Mouse (Mus musculus) mouse embryonic stem cell (cell line): ENCODE results near the gene Elavl1.

Experiments used
- in situ Hi-C, 2 experiments: fragments of 300-500 bp; cut with MboI; formaldehyde crosslinking; loops; 1 replicate in 1 of 2; 3 replicates in 1 of 2; pipeline ENCODE4 v1.14.3; 2019 to 2020; ENCODE audit warnings: low sequenced_read_pairs in 2 of 2, low pct_unique_long_range_greater_than_20kb in 1 of 2, mixed read lengths in 1 of 2; ENCODE audit not compliant: unreplicated experiment in 1 of 2

Elavl1 gene

DNA sequence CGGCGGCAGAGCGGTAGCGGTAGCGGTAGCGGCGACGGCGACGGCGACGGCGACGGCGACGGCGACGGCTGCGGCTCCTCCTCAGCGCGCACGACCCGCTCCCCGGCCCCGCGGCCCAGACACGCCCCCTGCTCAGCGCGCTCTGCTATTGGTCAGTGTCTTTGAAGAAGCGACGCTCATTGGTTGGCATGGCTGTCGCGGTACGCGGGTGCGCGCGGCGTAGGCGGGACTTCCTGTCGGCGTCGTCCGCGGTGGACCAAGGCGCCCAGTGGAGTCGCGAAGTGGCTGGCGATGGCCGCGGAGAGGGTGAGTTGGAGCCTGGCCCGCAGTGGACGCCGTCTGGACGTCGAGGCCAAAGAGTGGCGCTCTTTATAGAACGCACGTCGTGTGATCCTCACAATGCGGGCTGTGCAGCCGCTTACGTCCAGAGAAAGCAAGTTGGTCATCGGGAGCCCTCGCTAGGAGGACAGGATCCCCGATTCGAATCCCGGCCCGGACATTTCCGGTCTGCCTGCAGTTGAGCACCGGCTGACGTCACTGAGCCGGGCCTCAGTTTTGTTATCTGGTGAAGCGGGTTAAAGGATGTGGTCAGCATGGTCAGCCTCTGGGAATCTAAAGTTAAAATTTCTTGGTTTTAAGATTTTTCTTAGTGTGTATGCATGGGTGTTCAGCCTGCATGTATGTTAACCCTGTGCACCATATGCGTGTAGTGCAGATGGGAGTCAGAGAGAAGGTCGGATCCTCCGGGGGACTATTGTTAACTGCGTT is at the start of gene Elavl1, which contains the start of gene Ccl25:
TSS of gene Elavl1 (minus strand) at position 431 of the 768 bp plus-strand sequence.
TSS of gene Ccl25 (plus strand) at position 228 of the 768 bp plus-strand sequence.
- in situ Hi-C loops: no loop called here

DNA sequence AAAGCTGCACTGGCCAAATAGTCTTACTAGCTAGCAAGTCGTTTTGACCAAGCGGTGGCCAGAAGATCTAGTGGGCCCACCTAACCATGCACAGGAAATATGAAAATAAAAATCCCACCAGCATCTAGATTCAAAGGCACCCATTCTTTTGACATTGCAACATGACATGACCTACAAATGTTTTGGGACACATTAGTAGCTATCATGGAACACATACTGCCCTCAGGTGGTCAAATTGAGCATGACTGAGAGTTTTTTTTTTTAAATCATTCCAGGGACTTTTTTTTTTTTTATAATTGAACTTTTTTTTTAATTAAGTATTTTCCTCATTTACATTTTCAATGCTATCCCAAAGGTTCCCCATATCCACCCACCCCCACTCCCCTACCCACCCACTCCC is 47.4 kb upstream of the Elavl1 start:
- in situ Hi-C loops: loop anchor here (25.0 kb wide), 2 partner anchors 210 to 660 kb away; partner anchors contain the start of genes Evi5l (in 2 of the 2) and Clec4g (in 1 of the 2)

DNA sequence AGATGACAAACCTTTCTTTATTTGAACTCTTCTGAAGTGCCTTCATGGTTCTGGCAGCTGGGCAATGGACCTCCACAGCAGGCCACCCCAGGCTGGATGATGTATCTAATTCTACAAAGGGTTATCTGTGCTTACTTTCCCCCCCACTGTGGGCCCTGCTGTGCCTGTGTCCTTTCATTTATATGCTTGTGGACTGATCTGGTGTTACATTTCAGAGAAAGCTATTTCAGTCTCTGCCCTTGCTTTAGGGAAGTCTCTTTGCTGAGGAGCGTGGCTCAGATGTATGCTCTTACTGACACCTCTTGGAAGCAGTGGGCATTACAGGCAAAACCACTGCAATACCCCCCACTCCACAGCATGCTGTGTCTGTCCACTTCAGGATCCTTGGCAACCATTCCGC is 44.9 kb upstream of the Elavl1 start:
- in situ Hi-C loops: loop anchor here (25.0 kb wide), 2 partner anchors 208 to 658 kb away; partner anchors contain the start of genes Evi5l (in 2 of the 2) and Clec4g (in 1 of the 2)

DNA sequence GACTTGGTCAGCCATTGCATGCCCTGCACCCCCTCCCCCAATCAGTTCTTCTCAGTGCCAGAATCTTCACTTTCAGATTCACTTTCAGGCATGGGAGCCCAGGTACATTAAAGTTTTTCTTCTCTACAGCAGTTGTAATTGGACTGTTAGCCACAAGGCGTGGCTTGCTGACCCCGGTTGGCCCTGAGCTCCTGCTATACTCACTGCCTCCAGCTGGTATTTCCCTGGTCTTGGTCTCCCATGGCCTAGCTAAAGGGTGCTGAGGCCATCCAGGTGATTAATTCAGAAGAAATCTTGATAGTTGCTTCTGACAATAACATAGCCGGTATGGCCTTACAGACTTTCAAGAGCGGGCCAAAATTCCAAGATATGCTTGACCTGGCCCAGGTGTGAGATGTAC is 43.3 kb upstream of the Elavl1 start:
- in situ Hi-C loops: loop anchor here (25.0 kb wide), 2 partner anchors 206 to 656 kb away; partner anchors contain the start of genes Evi5l (in 2 of the 2) and Clec4g (in 1 of the 2)

DNA sequence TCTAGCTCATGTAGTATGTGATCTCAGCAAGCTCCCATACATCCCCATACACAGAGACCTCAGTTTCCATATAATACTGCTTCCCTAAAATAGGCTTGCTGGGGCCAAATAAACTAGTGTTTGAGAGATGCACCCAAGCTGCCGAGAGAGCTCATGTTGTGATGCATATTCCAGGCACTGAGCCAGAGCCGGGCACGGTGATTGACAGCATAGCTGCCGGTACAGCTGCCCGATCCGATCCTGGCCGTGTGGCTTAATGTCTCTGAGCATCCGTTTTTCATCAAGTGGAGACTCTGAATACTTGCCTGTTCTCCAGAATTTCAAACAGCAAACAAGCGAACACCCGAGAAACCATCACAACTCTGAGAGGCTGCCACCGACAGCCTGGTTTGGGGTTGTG is 42.6 kb upstream of the Elavl1 start:
- in situ Hi-C loops: loop anchor here (25.0 kb wide), 2 partner anchors 206 to 656 kb away; partner anchors contain the start of genes Evi5l (in 2 of the 2) and Clec4g (in 1 of the 2)

DNA sequence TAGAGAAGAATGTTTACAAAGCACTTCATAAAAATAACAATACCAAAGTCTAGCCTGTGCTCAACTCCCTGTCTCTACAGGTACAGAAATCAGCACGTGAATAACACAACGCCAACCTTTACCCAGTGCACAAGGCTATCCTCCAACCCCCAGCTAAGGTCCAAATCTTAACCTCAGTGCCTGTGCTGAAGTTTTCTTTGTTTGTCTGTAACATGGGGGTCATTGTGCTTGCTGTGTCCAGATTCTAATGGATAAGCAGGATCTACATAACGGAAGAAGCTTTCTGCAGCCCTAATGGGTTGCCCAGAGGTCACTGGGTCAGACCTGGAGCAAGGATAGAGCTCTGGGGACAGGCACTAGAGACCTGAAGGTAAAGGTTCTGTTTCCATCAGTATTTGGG is 41.0 kb upstream of the Elavl1 start:
- in situ Hi-C loops: loop anchor here (25.0 kb wide), 2 partner anchors 204 to 654 kb away; partner anchors contain the start of genes Evi5l (in 2 of the 2) and Clec4g (in 1 of the 2)

DNA sequence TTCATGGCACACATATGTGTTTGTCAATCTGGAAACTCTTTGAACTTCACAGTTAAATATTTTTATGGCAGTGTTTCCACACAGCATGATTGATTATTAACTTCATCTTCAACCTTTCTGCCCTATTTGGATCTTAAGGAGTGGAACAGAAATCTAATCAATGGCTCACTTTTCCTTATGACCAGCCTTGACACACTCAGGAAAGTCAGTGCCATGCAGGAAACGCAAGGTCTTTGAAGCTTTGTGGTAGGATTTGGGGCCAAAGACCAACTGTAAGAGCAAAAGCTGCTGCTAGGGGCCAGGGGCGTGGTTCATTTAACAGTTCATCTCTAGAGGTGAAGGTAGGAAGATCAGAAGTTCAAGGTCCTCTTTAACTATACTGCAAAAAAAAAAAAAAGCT is 35.7 kb upstream of the Elavl1 start:
- in situ Hi-C loops: loop anchor here (25.0 kb wide), 2 partner anchors 199 to 649 kb away; partner anchors contain the start of genes Evi5l (in 2 of the 2) and Clec4g (in 1 of the 2)

DNA sequence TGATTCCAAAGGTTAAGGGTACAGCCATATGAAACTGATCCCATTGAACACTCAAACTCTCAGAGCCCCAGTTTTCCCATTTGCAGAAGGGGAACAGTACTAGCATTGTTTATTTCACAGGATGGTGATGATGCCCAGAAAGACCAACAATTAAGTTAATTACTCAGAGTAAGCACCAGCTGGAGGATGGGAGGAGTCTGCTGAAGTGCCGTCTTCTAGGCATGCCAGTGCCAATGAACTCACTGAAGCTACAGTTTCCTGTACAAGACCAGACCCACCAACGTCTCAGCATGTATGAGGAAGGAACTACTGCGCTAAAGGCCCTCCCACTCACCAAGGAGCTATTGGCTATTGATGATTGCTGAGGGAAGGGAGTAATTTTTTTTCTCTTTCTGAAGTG is 34.1 kb upstream of the Elavl1 start:
- in situ Hi-C loops: loop anchor here (25.0 kb wide), 2 partner anchors 197 to 647 kb away; partner anchors contain the start of genes Evi5l (in 2 of the 2) and Clec4g (in 1 of the 2)

DNA sequence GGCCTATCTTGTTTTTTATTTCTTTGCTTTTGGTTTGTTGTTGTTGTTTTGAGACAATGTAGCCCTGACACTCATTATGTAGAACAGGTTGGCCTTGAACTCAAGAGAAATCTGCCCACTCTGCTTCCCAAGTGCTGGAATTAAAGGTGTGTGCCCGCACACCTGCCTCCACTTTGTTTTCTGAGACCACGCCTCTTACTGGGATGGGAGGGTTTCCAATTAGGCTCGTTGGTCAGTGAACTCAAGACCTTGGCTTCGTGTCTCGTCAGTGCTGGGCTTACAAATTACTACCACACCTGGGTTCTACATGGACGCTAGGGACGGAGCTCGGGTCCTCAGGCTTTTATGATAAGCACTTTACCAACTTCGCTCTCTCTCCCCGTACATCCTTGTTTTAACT is 30.2 kb upstream of the Elavl1 start:
- in situ Hi-C loops: loop anchor here (25.0 kb wide), 2 partner anchors 193 to 643 kb away; partner anchors contain the start of genes Evi5l (in 2 of the 2) and Clec4g (in 1 of the 2)

DNA sequence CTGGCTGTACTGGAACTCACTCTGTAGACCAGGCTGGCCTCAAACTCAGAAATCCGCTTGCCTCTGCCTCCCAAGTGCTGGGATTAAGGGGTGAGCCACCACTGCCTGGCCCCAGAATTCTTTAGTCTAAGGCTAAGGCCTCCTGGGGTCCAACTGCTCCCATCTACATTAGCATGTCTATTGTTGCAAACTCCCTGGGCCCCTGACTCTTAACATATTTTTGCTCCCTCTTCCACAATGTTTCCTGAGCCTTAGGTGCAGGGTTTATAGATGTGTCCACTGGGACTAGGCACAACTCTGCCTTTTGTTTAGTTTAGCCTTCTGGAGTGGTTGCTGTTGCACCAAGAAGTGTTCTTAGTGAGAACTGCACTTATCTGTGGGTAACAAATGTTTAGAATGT is 29.3 kb upstream of the Elavl1 start:
- in situ Hi-C loops: loop anchor here (25.0 kb wide), 2 partner anchors 192 to 642 kb away; partner anchors contain the start of genes Evi5l (in 2 of the 2) and Clec4g (in 1 of the 2)

DNA sequence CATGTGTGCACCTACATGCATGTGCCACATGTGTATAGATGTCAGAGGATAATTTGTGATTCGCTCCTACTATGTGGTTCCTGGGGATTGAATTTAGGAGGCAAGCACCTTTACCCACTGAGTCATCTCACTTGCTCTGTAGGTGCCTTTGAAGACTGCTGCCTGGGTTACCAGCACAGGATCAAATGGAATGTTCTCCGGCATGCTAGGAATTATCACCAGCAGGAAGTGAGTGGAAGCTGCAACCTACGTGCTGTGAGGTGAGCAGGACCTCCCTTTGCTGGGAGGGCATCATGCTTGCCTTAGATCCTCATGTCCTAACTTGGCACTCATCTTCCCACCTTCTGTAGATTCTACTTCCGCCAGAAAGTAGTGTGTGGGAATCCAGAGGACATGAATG is 28.5 kb upstream of the Elavl1 start:
- in situ Hi-C loops: loop anchor here (25.0 kb wide), 2 partner anchors 191 to 641 kb away; partner anchors contain the start of genes Evi5l (in 2 of the 2) and Clec4g (in 1 of the 2)

DNA sequence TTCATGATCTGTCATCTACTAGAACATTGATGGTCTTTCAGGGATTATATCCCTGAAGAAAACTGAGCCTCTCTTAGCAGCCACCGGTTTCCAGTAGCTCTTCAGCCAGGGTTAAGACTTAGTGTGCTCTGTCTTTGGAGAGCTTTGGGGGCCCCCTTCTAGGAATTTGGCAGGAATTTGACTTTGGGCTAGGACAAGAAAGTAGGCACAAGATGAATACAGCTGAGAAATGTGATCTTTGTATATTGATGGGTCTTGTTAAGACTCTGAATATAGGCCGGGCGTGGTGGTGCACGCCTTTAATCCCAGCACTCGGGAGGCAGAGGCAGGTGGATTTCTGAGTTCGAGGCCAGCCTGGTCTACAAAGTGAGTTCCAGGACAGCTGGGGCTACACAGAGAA is 27.3 kb upstream of the Elavl1 start:
- in situ Hi-C loops: loop anchor here (25.0 kb wide), 2 partner anchors 190 to 640 kb away; partner anchors contain the start of genes Evi5l (in 2 of the 2) and Clec4g (in 1 of the 2)

DNA sequence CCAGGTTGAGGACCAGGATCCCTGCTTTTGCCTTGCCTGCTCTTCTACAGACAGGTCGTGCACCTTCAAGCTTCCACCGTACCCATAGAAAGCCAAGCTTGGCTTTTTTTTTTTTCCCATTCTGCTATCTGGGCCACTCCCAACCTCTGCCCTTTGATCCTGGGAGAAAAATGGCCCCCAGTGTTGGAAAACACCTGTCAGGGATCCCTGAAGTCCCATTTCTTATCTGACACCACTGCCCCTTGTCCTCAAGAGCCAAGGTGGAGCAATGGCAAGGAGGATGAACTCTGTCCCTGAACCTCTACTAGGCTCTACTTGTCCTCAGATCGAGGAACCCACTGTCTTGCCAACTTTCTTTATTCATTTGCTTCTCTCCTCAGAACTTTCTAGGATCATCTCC is 25.4 kb upstream of the Elavl1 start:
- in situ Hi-C loops: loop anchor here (25.0 kb wide), 2 partner anchors 188 to 638 kb away; partner anchors contain the start of genes Evi5l (in 2 of the 2) and Clec4g (in 1 of the 2)

DNA sequence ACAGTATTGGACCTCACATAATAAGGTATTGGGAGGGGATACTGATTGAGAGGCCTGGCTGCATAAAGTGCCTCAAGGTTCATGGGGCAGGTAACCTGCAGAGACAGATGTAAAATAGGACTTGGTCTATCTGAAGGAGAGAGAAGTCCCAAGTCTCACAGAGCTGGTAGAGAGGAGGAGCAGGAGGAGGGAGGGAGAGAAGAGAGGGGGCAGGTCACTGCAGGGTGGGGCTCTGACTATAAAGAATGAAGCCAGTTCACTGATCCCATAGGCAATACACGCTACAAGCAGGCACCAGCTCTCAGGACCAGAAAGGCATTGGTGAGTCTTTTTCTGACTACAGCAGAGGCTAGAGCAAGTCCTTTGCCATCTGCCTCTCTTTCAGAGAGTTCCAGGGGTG is 24.1 kb upstream of the Elavl1 start:
- in situ Hi-C loops: no loop called here

DNA sequence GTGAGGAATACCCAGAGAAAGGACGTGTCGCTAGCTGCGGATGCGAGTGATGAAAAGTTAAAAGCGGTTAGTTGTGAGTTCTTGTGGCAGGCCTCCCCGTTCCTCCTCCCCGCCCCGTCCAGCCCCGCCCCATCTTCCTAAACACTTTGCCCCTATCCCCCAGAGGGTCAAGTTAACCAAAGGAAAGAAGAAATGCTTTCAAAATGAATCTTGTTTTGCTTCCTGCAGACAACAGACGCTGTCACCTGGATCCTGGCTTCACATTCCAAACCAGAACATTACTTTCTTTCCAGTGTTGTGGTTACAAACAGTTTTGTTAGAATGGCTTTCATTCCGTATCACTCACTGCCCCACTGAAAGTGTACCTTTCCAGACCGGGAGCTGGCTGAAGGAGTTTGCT is 23.1 kb upstream of the Elavl1 start:
- in situ Hi-C loops: no loop called here

DNA sequence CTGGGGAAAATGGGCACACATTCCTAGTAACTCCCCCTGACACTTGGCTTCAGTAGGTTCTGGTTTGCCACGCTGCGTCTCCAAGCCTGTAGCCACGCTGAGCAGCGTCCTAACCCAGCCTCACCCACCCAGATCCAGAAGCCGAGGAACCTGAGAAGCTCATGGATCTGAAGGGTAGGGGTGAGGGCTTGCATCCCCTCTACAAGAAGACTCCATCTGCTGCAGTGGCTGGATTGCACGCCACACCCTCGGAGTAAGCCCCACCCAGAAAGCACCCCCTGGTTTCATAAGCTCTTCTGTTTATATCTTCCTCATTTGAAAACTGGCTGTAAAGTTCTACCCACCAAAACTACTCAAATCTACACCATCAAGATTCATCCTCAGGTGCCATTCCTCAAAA is 22.4 kb upstream of the Elavl1 start:
- in situ Hi-C loops: no loop called here

DNA sequence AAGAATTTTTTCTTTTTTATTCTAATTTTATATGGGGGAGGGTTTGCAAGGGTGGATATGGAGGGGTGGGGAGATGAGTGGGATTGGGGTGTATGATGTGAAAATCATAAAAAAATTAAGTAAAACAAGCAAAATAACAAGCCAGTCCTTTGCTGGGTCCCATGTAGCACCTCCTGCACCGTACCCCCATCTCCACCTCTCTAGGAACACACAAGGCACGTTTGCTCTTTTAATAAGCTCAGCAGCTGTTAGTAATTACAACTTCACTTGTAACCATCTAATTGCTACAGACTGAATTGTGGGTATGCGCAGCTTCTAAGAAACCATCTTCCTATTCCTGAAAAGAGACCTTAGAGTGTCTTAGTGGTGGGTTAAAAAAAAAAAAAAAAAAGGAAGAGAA is 15.0 kb upstream of the Elavl1 start:
- in situ Hi-C loops: no loop called here

DNA sequence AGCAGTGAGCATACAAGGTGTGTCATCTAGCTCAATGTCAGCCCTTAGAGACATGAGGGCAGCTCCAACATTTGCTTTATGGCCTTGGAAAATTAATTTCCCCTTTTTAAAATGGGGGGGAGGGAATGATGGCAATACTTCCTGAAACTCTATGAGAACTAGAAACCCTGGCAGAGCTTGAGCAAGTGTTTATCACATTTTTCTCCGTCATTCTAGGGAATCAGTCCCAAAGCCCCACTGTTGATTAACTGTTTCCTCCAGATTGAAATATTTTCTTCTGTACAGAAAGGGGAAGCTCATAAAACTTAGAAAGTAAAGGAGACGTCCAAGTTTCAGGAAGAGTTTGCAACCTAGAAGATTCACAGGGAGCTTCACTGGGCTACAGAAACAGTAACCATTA is 10.5 kb upstream of the Elavl1 start:
- in situ Hi-C loops: no loop called here

DNA sequence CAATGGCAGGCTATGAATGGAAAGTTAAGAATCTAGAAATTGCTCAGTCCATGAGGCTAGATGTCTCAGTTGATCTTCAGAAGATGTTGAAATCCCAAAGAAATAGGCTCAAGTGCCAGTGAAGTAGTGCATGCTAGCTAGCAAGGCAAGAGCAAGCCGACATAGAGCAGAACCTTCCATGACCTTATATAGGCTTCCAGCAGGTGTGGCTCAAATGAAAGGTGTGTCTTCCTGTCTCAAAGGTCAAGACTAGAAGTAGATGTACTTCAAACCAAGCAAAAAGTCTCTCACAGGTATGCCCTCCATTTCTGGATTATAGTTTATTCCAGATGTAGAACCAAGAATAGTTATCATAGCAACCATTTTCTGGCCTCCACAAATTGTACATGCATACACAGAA is 8.8 kb upstream of the Elavl1 start:
- in situ Hi-C loops: no loop called here
